26 mouse cellular contexts compared by ENCODE assay signal in the genomic region with DNA sequence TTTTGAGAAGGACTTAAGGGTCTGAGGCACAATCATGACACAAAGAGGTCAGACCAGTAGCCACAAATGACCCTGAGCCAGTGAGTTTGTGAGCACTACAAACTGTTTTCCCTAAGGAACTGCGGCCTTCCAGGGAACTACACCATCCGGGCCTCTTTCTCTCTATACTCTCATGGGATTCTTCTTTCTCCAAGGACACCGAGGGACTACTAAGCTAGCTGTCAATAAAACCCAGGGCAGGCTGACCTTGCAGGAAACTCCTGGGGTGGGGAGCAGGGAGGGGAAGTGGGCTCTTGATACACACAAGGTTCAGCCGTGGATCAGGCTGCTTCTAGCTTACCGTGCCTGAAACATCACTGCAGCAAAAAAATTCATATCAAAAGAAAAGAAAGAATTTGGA. TPM values are rescaled to one million over a fixed set of nuclear protein-coding genes. Genes with fewer than 3 reads are reported as not detected.
"Had no signal": no experiment of that assay in that cellular context is flagged by ENCODE, and none has a peak within 500 bp of the region (broad histone marks: within the 10 kb centered on the region; RNA-seq: fewer than 3 reads in every experiment).

No protein-coding gene starts in this region.

- DNase-seq: liver, postnatal 0 days; lung, adult 2 months; lung, postnatal 14 days; lung, postnatal 36 days; right cerebral cortex, postnatal 14 days; thymus, adult 2 months; thymus, postnatal 25 days; thymus, postnatal 4 days had no signal

- H3K4me3 ChIP-seq: liver, embryonic 15.5 days; lung, embryonic 15.5 days; midbrain, embryonic 13.5 days; midbrain, embryonic 15.5 days; neural tube, embryonic 12.5 days; stomach, embryonic 15.5 days had no signal

- H3K4me2 ChIP-seq: liver, embryonic 15.5 days; lung, embryonic 15.5 days; midbrain, embryonic 11.5 days; midbrain, embryonic 13.5 days; midbrain, embryonic 15.5 days; neural tube, embryonic 12.5 days; stomach, embryonic 15.5 days had no signal

- H3K9ac ChIP-seq: liver, embryonic 15.5 days; liver, postnatal 0 days; lung, embryonic 15.5 days; midbrain, embryonic 13.5 days; midbrain, embryonic 15.5 days; neural tube, embryonic 12.5 days; stomach, embryonic 15.5 days had no signal

- H3K27me3 ChIP-seq: liver, embryonic 15.5 days; lung, embryonic 15.5 days; midbrain, embryonic 13.5 days; midbrain, embryonic 15.5 days; neural tube, embryonic 12.5 days; stomach, embryonic 15.5 days had no signal

- H3K9me3 ChIP-seq: liver, embryonic 15.5 days; lung, embryonic 15.5 days; midbrain, embryonic 13.5 days; midbrain, embryonic 15.5 days; neural tube, embryonic 12.5 days; stomach, embryonic 15.5 days had no signal

- H3K27ac ChIP-seq: liver, embryonic 15.5 days; lung, embryonic 15.5 days; macrophage; midbrain, embryonic 13.5 days; midbrain, embryonic 15.5 days; neural tube, embryonic 12.5 days; stomach, embryonic 15.5 days; stomach, postnatal 0 days had no signal

- ATAC-seq: liver, postnatal 0 days; lung, postnatal 0 days; midbrain, embryonic 13.5 days; midbrain, embryonic 15.5 days had no signal

- H3K36me3 ChIP-seq: liver, embryonic 15.5 days; lung, embryonic 15.5 days; midbrain, embryonic 13.5 days; neural tube, embryonic 12.5 days; stomach, embryonic 15.5 days had no signal

- H3K4me1 ChIP-seq: liver, embryonic 15.5 days; lung, embryonic 15.5 days; midbrain, embryonic 13.5 days; midbrain, embryonic 15.5 days; neural tube, embryonic 12.5 days; stomach, embryonic 15.5 days had no signal

RNA-seq across cellular contexts. Expression of a gene that starts 36.4 kb away (rescaled TPM):
- total RNA-seq: megakaryocyte progenitor cell, adult 5-6 weeks; midbrain, postnatal 0 days; monocyte, adult 5-6 weeks; neutrophil, adult 5-6 weeks had no signal
- polyA plus RNA-seq: liver, embryonic 15.5 days; liver, postnatal 0 days; lung, adult 2 months; lung, embryonic 15.5 days; lung, postnatal 0 days; macrophage; midbrain, embryonic 11.5 days; midbrain, embryonic 13.5 days; midbrain, embryonic 15.5 days; midbrain, postnatal 0 days; neural tube, embryonic 12.5 days; neural tube, embryonic 14.5 days; spleen, adult 2 months; stomach, embryonic 15.5 days; stomach, postnatal 0 days; testis, adult 2 months; thymus, adult 2 months; urinary bladder, adult 2 months had no signal
